Comparison of ENCODE assay signal across 21 mouse cellular contexts in genomic region chr8:105237442-105238142, GRCm38 (mm10). TPM values are rescaled to one million over a fixed set of nuclear protein-coding genes. Genes with fewer than 3 reads are reported as not detected.
"Had no signal": no experiment of that assay in that cellular context is flagged by ENCODE, and none has a peak within 500 bp of the region (broad histone marks: within the 10 kb centered on the region; RNA-seq: fewer than 3 reads in every experiment).

No protein-coding gene starts in this region.

- H3K9ac ChIP-seq: liver, embryonic 13.5 days; midbrain, embryonic 13.5 days had no signal

- H3K4me3 ChIP-seq: left cerebral cortex, adult 2 months; liver, embryonic 13.5 days; midbrain, embryonic 13.5 days had no signal

- H3K9me3 ChIP-seq: liver, embryonic 13.5 days; midbrain, embryonic 13.5 days had no signal

- H3K4me1 ChIP-seq: midbrain, embryonic 13.5 days had no signal

- ATAC-seq: midbrain, embryonic 13.5 days; midbrain, embryonic 16.5 days had no signal

- H3K27ac ChIP-seq: left cerebral cortex, adult 2 months; liver, embryonic 13.5 days; midbrain, embryonic 13.5 days; stomach, postnatal 0 days had no signal

- H3K4me2 ChIP-seq: liver, embryonic 13.5 days; midbrain, embryonic 13.5 days had no signal

- H3K27me3 ChIP-seq: liver, embryonic 13.5 days; midbrain, embryonic 13.5 days had no signal

- DNase-seq: kidney, adult 9 months; kidney, postnatal 14 days; kidney, postnatal 4 days; layer of hippocampus, postnatal 36 days; liver, embryonic 13.5 days; lung, adult 2 months; lung, postnatal 14 days; lung, postnatal 4 days; right cerebral cortex, adult 18-20 months; right cerebral cortex, postnatal 14 days; right cerebral cortex, postnatal 4 days; thymus, adult 2 months; thymus, postnatal 14 days; thymus, postnatal 4 days had no signal

RNA-seq across cellular contexts. Expression of gene Hsf4, which starts 32.0 kb away (rescaled TPM):
- polyA plus RNA-seq: limb, embryonic 11.5 days; neural tube, embryonic 11.5 days; stomach, embryonic 14.5 days had no signal
